Mouse (Mus musculus) monocyte, adult 2 months (primary cell): Measurements from ENCODE around the gene Acadsb.

Experiments
- DNase-seq, 2 experiments: peaks; one replicate each; pipeline ENCODE4 v3.0.0; 2022; ENCODE audit warnings: low spot score in 2 of 2, low read depth in 1 of 2

The Acadsb gene

DNA sequence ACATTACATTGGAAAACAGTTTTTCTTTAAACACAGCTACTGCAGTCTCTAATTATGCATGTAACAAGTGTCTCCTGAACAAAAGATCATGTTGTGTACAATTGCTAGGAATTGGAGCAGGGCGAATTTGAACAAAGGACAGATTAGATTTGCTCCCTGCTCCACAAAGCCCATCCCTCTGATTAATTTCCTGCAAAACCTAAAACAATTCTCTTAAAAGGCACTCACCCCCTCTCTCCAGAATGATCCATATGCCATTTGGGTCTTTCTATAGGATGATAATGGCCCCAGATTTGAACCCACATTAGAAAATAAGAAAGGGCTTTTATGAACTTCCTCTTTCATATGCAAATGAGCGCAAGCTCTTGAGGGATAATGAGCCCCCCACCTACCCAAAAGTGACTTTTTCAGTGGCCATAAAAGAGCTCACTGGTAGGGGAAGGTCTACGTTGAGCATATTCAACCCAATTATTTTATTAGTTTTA is 54.8 kb downstream of the Acadsb start:
- no peak for DNase-seq

GRCm38 (mm10) chr7:131465735-131466134 is 55.3 kb downstream of the Acadsb start:
- no peak for DNase-seq

- DNase-seq, result no peak
Measured at GRCm38 (mm10) chr7:131467312-131467711, 56.9 kb downstream of the Acadsb start.

- no peak for DNase-seq
Measured at GRCm38 (mm10) chr7:131469506-131469905, 59.1 kb downstream of the Acadsb start.

- DNase-seq, result no peak
Measured at GRCm38 (mm10) chr7:131471551-131471950, 61.1 kb downstream of the Acadsb start.

DNA sequence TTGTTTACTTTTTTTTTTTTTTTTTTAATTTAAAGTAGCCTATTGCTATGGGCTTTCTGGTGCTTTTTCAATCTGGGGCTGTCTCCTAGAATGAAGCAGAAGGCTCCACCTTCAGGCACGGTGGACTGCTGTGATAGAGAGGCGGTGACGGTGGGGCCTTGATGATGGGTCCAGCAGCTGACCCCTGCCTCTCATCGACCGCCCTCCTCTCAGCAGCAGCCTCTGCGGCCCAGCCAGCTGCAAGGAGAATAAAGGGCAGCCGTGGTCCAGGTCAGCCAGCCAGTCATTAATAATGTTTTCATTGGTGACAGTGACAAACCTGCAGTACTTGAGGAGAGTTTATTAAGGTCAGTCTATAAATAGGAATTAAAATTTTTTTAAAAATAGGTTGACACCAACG is 66.7 kb downstream of the Acadsb start:
- no peak for DNase-seq

GRCm38 (mm10) chr7:131478403-131478802 is 68.0 kb downstream of the Acadsb start:
- no peak for DNase-seq
